Mouse (Mus musculus) spleen, adult 2 months (tissue): ENCODE measurements around the gene Ubr3. TPM values are rescaled to one million over a fixed set of nuclear protein-coding genes. Genes with fewer than 3 reads are reported as not detected.

Source experiments
- DNase-seq, 2 experiments: peaks; one replicate each; pipeline versions ENCODE4 v3.0.0 to v3.0.0-alpha.2; 2012 to 2021; ENCODE audit warnings: low spot score in 2 of 2, low read depth in 1 of 2
- H3K27ac ChIP-seq: fragments of 200-500 bp; 2 replicates; pipeline ENCODE4 v1.5.1; 2012; ENCODE audit warnings: low read length, inconsistent platforms; ENCODE audit not compliant: insufficient read depth
- H3K27me3 ChIP-seq: fragments of 200-500 bp; 2 replicates; pipeline ENCODE4 v1.6.1; 2012; ENCODE audit warnings: mild to moderate bottlenecking, moderate library complexity, low read length, inconsistent platforms; ENCODE audit not compliant: control insufficient read depth, insufficient read depth
- H3K36me3 ChIP-seq: fragments of 200-500 bp; 2 replicates; pipeline ENCODE4 v1.6.1; 2012; ENCODE audit warnings: mild to moderate bottlenecking, low read length, inconsistent platforms; ENCODE audit not compliant: control insufficient read depth, insufficient read depth
- H3K4me1 ChIP-seq: fragments of 200-500 bp; 2 replicates; pipeline ENCODE4 v1.6.1; 2011; ENCODE audit warnings: inconsistent platforms; ENCODE audit not compliant: control insufficient read depth, insufficient read depth, insufficient read length
- H3K4me3 ChIP-seq: fragments of 200-500 bp; 2 replicates; pipeline ENCODE4 v1.5.1; 2011; ENCODE audit warnings: mild to moderate bottlenecking, inconsistent platforms; ENCODE audit not compliant: insufficient read depth, insufficient read length; ENCODE audit errors: extremely low read depth
- CTCF ChIP-seq: fragments of 200-500 bp; IDR thresholded peaks from 2 replicates; pipeline ENCODE4 v1.5.1; 2011; ENCODE audit warnings: mild to moderate bottlenecking, inconsistent platforms; ENCODE audit not compliant: insufficient read depth, insufficient read length, insufficient replicate concordance; ENCODE audit errors: extremely low read depth
- POLR2A ChIP-seq: fragments of 200-500 bp; IDR thresholded peaks from 2 replicates; pipeline ENCODE4 v1.6.1; 2011; ENCODE audit warnings: low read depth, low read length, inconsistent platforms
- WGBS: fragments of 180-500 bp; shearing (Covaris S2); methylation state at CpG from one replicate; pipeline ENCODE4 v1.1.7; 2018; 5-methylcytosine and 5-hydroxymethylcytosine counted together
- polyA plus RNA-seq: library from polyadenylated mRNA; depleted of rRNA; stranded (reverse); fragments of >200 nt; gene quantifications from 2 replicates; pipeline ENCODE4 v1.2.3, GENCODE M21; 2012

The Ubr3 gene
- polyA plus RNA-seq, 1 experiment, result 6.5 TPM

DNA sequence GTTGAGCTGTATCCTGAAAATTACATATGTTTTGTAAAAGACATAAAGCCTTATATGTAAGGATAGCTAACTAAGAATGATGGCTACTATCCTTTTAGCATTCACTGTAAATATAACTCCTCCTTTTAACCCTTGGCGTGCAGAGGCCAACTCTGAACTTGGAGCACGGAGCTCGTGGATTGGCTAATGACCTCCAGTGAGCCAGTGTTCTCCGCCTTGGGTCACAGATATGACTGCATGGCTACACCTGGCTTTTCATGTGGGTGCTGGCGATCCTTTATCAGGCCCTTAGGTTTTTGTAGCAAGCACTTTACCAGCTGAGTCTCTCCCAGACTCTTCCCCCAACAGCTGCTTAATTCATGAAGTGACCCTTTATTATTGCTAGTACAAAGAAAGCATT lies 42.6 kb downstream of the Ubr3 start:
- H3K27ac ChIP-seq, result no peak overlapping the region
- H3K36me3 ChIP-seq, result peaks cover 15% of the 10 kb centered on the region
- TF ChIP-seq CTCF, result no peak
- TF ChIP-seq POLR2A, result no peak

DNA sequence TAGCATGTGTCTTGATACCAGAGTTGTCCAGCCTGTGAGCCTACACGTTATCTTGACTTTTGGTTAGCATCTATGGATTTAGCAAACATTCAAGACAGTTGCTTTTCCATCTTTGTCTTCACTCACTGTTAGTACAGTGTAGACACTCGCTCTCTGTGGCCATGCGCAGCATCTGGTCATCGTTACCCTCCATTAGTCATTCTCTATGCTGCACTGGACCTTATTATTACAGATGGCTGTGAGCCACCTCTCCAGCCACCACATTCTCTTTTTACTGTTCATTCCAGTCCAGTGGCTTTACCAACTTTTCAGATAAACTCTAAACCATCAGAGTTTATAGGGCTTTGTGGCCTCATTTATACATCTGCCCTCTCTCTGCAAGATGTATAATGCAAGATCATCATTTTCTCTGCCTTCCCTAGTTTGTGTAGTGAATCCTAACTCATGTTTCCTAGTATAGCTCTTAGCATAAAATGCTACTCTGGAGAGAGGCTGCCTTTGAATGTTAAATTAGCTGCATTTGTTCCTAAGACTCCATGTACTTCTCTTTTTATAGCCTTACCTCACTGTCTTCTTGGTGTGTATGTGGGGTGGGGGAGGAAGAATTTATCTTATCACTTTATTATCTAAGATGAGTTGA lies 44.5 kb downstream of the Ubr3 start:
- no peak for TF ChIP-seq POLR2A
- no peak for TF ChIP-seq CTCF
- H3K4me1 ChIP-seq, result no peaks in the 10 kb centered on the region
- H3K27ac ChIP-seq, result no peak overlapping the region
- H3K4me3 ChIP-seq, result no peak overlapping the region
- WGBS, result 93% methylated on average over 4 of the region's 4 CpGs
- no peak for DNase-seq
- H3K36me3 ChIP-seq, result peaks cover 10% of the 10 kb centered on the region
- no peaks in the 10 kb centered on the region for H3K27me3 ChIP-seq

More for the DNA sequence above, 42.6 kb downstream of the Ubr3 start:
- no peaks in the 10 kb centered on the region for H3K27me3 ChIP-seq
- WGBS, result 89% methylated on average over 5 of the region's 5 CpGs
- no peak for DNase-seq
- H3K4me3 ChIP-seq, result no peak overlapping the region
- H3K4me1 ChIP-seq, result no peaks in the 10 kb centered on the region

DNA sequence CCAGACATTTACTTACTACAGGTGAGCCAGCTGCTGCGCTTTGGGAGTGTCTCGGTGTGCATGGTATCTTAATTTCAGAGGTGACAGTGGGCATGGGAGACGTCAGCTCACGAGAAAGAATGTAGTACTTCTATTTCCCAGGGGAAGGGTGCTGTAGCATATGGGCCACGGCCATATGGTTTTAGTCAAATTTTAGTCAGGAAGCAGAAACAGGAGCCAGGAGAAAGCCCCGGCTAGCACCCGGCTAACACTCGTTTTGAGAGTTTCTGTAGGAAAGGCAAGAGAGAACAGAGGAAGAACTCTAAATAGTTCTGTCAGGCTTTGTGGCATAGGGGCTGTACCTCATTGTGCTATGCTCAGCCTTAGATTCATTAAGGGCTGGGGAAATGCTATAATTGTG lies 55.8 kb downstream of the Ubr3 start:
- TF ChIP-seq POLR2A (no peak), CTCF (no peak)
- no peak overlapping the region for H3K27ac ChIP-seq

DNA sequence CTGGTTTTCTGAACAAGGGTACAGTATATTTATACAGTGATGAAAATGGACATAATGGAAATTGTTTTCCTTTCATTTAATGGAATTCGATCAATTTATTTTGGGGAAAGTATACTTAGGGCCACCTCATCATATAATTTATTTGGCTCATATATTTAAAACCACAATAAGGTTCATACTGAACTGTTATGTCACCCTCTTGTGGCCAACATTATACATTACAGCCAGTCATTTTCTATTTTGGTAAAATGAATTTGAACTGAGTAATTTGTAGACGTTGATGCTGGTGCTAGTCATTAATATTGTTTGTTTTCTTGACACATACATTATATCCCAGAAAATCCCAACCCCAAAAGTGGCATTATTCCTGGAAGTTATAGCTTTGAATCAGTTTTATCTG lies 58.6 kb downstream of the Ubr3 start:
- DNase-seq, result no peak
- WGBS, result 30% methylated on average over 2 of the region's 2 CpGs
- no peaks in the 10 kb centered on the region for H3K4me1 ChIP-seq
- H3K36me3 ChIP-seq, result peaks cover 8% of the 10 kb centered on the region
- H3K4me3 ChIP-seq, result no peak overlapping the region
- no peaks in the 10 kb centered on the region for H3K27me3 ChIP-seq
- no peak overlapping the region for H3K27ac ChIP-seq
- TF ChIP-seq CTCF, result no peak
- no peak for TF ChIP-seq POLR2A

More for the DNA sequence above, 55.8 kb downstream of the Ubr3 start:
- Histone ChIP-seq H3K4me1 (no peaks in the 10 kb centered on the region), H3K4me3 (no peak overlapping the region), H3K27me3 (no peaks in the 10 kb centered on the region), H3K36me3 (peaks cover 12% of the 10 kb centered on the region; the same call in 1 of the 2 replicates)
- WGBS, result 91% methylated on average over 8 of the region's 8 CpGs
- no peak for DNase-seq

DNA sequence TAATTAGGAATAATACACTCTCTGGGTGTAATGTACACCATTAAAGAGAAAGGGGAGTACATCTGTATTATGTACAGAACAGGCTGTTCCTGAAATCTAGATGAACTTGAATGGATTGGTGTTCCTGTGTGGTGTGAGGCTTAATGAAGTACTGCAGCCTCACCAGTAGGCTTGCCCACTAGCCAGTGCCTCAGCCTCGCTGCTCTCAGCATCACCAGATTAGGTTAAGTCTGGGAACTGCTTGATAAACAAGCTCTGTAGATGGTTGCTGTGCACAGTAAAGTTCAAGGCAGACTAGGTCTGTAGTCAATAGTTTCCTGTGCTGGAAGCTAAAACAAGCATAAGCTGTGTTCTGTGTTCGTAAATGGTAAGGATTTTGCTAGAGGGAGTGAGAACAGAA lies 60.6 kb downstream of the Ubr3 start:
- H3K4me1 ChIP-seq, result no peaks in the 10 kb centered on the region
- no peak overlapping the region for H3K27ac ChIP-seq
- no peak overlapping the region for H3K4me3 ChIP-seq
- H3K27me3 ChIP-seq, result no peaks in the 10 kb centered on the region
- TF ChIP-seq CTCF, result no peak
- TF ChIP-seq POLR2A, result no peak
- no peak for DNase-seq
- 88% methylated on average over 2 of the region's 2 CpGs for WGBS
- peaks cover 9% of the 10 kb centered on the region for H3K36me3 ChIP-seq

DNA sequence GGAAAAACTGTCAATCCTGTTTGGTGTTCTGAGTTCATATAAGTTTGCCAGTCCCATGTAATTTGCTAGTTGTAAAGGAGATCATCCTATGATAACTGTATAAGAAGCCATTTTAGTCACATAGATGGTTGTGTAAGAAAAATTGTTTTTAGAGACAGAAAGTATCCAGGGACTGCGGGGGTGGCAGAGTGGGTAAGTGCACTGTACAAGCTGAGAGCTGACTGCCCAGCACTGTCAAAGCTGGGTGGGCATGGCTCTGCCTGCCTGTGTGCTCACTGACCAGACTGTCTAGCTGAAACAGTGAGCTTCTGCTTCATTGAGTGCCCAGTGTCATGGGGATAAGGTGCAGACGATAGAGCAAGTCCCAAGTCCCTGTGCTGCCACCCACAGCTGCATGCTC lies 77.8 kb downstream of the Ubr3 start:
- no peak for TF ChIP-seq CTCF
- TF ChIP-seq POLR2A, result no peak
- H3K27me3 ChIP-seq, result no peaks in the 10 kb centered on the region
- no peak overlapping the region for H3K4me3 ChIP-seq
- no peak overlapping the region for H3K27ac ChIP-seq
- peaks cover 19% of the 10 kb centered on the region for H3K36me3 ChIP-seq
- DNase-seq, result no peak
- 100% methylated on average over 2 of the region's 2 CpGs for WGBS
- H3K4me1 ChIP-seq, result no peaks in the 10 kb centered on the region

DNA sequence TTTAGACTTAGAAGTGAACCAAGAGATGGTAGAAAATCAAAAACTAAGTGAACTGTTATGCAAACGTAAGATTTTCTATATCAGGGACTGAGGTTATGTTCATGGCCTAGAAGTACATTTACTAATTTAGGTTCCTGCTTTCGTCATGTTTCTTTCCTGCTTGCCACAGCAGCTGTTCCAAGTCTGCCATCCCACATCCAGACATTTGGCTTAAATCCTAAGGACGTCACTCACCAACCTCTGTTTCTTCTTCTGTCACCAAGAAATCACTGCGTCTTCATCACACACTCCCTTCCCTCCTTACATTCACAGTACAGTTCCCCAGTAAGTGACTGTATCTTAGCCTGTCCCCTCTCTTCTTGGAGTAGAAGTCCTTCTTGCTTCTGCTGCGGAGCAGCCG lies 92.2 kb downstream of the Ubr3 start:
- Histone ChIP-seq H3K36me3 (peaks cover 14% of the 10 kb centered on the region), H3K4me1 (no peaks in the 10 kb centered on the region), H3K4me3 (no peak overlapping the region), H3K27ac (no peak overlapping the region), H3K27me3 (no peaks in the 10 kb centered on the region)
- 90% methylated on average over 6 of the region's 6 CpGs for WGBS
- no peak for DNase-seq
- TF ChIP-seq CTCF (no peak), POLR2A (no peak)
